Mouse (Mus musculus) monocyte, adult 5-6 weeks (primary cell): Measurements from ENCODE around the gene Pfkfb3. TPM values are rescaled to one million over a fixed set of nuclear protein-coding genes. Genes with fewer than 3 reads are reported as not detected.
A peak's percentile ranks its signal among the peaks of the same experiment; 100 is the strongest.

Experiments used
- ATAC-seq: fragments of 153-309, 156-312 bp; replicated peaks from 2 replicates; pipeline ENCODE4 v1.8.0; 2017; ENCODE audit warnings: mild to moderate bottlenecking; ENCODE audit not compliant: low TSS enrichment, insufficient number of reproducible peaks, severe bottlenecking, poor library complexity, low FRiP score
- total RNA-seq: library from RNA; stranded (forward); fragments of 200-1000, 200-491, 200-594 nt; gene quantifications from 3 replicates; pipeline ENCODE4 v1.2.3, GENCODE M21; 2017

Gene Pfkfb3
- total RNA-seq, 1 experiment from 2014 or later = 36.8 TPM

DNA sequence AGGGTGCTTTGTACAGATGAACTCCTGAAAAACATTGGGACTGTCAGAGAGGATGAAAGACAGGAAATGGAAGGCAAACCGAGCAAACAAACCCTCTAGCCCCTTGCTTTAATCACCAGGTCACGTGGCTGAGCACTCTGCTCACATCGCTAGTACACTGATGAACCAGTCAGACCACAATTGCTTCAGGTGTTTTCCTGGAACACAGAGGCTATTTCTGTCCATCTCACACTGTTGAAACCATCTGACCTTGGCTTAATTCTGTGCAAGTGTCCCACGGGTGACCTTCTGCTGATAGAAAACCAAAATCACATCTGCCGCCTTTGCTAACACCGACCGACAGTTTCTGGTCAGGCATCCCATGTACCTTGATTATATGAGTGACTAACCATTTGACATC lies 96.0 kb downstream of the Pfkfb3 start:
- no peak for ATAC-seq

- no peak for ATAC-seq
These were observed 105.2 kb downstream of the Pfkfb3 start for GRCm38 (mm10) chr2:11448711-11449110.

DNA sequence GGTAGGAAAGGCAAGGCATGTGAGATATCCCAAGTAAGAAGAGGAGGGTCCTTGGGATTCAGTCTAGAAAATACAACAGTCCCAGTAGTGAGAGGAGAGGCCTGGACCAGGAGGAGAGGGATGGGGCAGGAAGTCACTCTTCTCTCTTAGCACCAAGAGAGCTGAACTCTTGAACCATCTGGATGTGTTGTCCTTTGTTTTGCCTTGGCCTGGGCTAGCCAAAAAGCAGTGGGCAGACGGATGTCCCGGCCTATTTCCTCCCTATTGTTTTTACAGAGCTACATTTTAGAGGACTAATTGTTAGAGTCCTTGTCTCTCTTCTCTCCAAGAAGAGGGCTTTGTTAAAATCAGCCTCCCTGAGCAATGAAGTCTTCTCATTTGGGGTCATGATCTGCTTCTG lies 106.0 kb downstream of the Pfkfb3 start:
- no peak for ATAC-seq

GRCm38 (mm10) chr2:11445722-11446121 lies 108.2 kb downstream of the Pfkfb3 start:
- no peak for ATAC-seq

GRCm38 (mm10) chr2:11441864-11442263 lies 112.0 kb downstream of the Pfkfb3 start:
- ATAC-seq = peak; percentile 89

DNA sequence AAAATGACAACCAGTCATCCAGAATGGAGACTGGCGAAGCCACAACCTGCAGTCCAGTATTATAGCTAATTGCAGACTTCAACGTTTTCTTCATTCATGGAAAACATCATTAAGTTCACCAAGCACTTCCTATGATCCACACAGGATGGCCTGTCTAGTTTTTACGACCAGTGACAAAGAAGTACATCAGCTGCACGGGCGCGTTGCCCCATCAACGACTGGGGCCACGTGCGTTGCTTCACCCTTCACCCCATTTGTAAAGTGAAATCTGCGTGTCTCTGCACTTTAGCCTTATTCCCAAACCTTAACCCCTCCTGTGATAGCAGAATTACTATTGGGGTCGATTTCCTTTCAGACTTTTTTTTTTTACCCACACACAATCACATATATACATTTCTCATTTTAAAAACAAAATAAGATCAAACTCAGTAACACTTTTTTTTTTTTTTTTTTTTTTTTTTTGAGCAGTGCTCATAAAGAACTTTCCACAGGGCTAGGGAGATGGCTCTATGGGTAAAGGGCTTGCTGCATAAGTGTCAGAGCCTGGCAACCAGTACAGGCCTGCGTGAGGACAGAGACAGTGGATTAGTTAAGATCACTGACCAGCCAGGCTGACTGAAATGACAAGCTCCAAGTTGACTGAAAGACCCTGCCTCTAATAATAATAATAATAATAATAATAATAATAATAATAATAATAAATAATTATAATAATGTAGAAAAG lies 115.5 kb downstream of the Pfkfb3 start:
- no peak for ATAC-seq

- no peak for ATAC-seq
These were observed 117.5 kb downstream of the Pfkfb3 start for GRCm38 (mm10) chr2:11436353-11436752.

DNA sequence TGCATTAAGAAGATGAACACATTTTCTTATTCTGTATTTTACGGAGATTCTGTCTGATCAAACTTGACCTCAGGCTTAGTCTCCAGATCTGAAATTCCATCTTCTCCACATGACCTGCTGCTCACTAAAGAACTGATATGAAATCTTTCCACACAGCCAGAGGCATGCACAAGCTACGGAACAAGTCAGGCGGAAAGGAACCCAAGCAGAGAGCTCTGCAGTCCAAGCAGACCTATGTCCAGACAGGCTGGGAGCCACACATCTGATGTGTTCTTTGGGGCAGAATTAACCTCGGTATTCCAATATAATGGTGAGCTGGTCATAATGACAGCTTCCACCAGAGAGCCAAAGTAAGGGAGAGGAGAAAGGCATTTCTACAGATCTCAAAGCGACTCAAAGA lies 120.5 kb downstream of the Pfkfb3 start:
- ATAC-seq = no peak

- ATAC-seq = peak; percentile 90
These were observed 124.3 kb downstream of the Pfkfb3 start for GRCm38 (mm10) chr2:11429538-11429937.

DNA sequence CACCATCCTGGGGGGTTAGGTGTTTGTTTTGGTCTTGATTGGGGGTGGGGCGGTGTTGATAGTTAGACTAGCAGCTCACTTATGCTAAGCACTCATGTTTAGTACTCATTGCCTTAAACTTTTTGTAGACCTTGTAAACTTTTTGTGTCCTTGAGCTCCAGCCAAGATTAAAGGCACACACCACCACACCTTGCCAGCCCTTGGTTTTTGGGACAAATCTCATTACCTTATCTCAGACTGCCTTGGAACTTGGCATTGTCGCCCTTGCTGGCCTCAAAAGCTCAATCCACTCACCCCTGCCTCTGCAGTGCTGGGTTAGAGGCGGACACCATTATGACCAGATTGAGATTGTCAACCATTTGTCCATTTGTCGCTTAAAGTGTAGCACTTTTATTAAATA lies 125.3 kb downstream of the Pfkfb3 start:
- ATAC-seq = no peak

- no peak for ATAC-seq
These were observed 126.3 kb downstream of the Pfkfb3 start for GRCm38 (mm10) chr2:11427596-11427995.

DNA sequence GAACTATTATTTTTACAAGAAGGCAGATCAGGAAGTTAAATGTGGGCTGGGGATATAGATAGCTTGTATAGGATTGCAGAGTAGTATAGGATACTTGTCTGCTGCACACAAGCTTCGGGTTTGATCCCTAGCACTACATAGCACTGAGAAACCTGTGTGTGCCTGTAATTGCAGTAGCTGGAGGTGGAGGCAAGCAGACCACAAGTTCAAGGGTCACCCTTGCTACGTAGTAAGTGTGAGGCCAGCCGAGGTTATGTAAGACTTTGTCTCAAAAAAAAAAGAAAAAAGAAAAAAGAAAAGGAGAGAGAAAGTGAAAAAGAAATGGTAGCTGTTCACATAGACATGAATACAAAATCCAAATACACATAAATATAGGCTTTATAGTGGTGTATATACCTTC lies 127.5 kb downstream of the Pfkfb3 start:
- no peak for ATAC-seq

- no peak for ATAC-seq
These were observed 128.3 kb downstream of the Pfkfb3 start for GRCm38 (mm10) chr2:11425421-11426131.

GRCm38 (mm10) chr2:11424252-11424651 lies 129.6 kb downstream of the Pfkfb3 start:
- no peak for ATAC-seq

GRCm38 (mm10) chr2:11423421-11423820 lies 130.5 kb downstream of the Pfkfb3 start:
- no peak for ATAC-seq

- no peak for ATAC-seq
These were observed 131.5 kb downstream of the Pfkfb3 start for GRCm38 (mm10) chr2:11422384-11422783.

Other genes with a start within 250 kb of the Pfkfb3 start
- 123 to 141 TPM (median 133 TPM) in 3 replicates for gene Rbm17, start 50.1 kb upstream of the Pfkfb3 start, total RNA-seq
- not detected in 3 replicates for gene Gm17490, start 72.2 kb upstream of the Pfkfb3 start, total RNA-seq
- gene Il2ra, start 88.7 kb upstream of the Pfkfb3 start, total RNA-seq = 0.48 to 2.1 TPM (median 0.49 TPM) in 3 replicates
- gene Il15ra, start 151.2 kb upstream of the Pfkfb3 start, total RNA-seq = 16.9 to 24.0 TPM (median 22.9 TPM) in 3 replicates
- gene Fbh1, start 223.5 kb upstream of the Pfkfb3 start, total RNA-seq = 90.9 to 110 TPM (median 101 TPM) in 3 replicates
- gene Ankrd16, start 223.8 kb upstream of the Pfkfb3 start, total RNA-seq = 51.1 to 79.0 TPM (median 51.8 TPM) in 3 replicates